Mouse (Mus musculus): ENCODE results near the gene Dtl. TPM values are rescaled to one million over a fixed set of nuclear protein-coding genes. Genes with fewer than 3 reads are reported as not detected.
A peak's percentile ranks its signal among the peaks of the same experiment; 100 is the strongest.

Dtl gene
- polyA plus RNA-seq, 1 experiment from 2014 or later: 78.7 TPM

- Histone ChIP-seq H3K9ac (peak overlapping the region; percentile 85), H3K27me3 (no peaks in the 10 kb centered on the region), H3K27ac (peak overlapping the region; percentile 95), H3K9me3 (no peaks in the 10 kb centered on the region), H3K36me3 (peaks cover 7% of the 10 kb centered on the region), H3K4me3 (peak overlapping the region; percentile 83), H3K4me2 (replicated peaks) (peak overlapping the region; percentile 63), H3K4me1 (peaks cover 28% of the 10 kb centered on the region)
- under 1% methylated on average over 52 of the region's 52 CpGs for WGBS
- 0 out of 2 replicates have a peak, but pooled peaks have one; percentile 9 for ATAC-seq (ENCODE audit: insufficient number of reproducible peaks, insufficient read depth, low FRiP score, low TSS enrichment)
Measured at GRCm38 (mm10) chr1:191574871-191575457, 380 bp downstream of the Dtl start.

- Histone ChIP-seq H3K27me3 (no peaks in the 10 kb centered on the region), H3K4me1 (peaks cover 28% of the 10 kb centered on the region), H3K36me3 (peaks cover 6% of the 10 kb centered on the region; the same call in 1 of the 2 replicates), H3K27ac (peak overlapping the region; percentile 95), H3K4me2 (replicated peaks) (peak overlapping the region; percentile 63), H3K4me3 (peak overlapping the region; percentile 83), H3K9ac (peak overlapping the region; percentile 85), H3K9me3 (no peaks in the 10 kb centered on the region)
- 2% methylated on average over 13 of the region's 13 CpGs for WGBS
- ATAC-seq (ENCODE audit: insufficient number of reproducible peaks, insufficient read depth, low FRiP score, low TSS enrichment): no peak
Measured at GRCm38 (mm10) chr1:191573906-191574639, 1.3 kb downstream of the Dtl start.

- no peak overlapping the region for H3K4me3 ChIP-seq
- peaks cover 8% of the 10 kb centered on the region; the same call in 1 of the 2 replicates for H3K4me1 ChIP-seq
- H3K27ac ChIP-seq: no peak overlapping the region
- H3K9ac ChIP-seq: no peak overlapping the region
- peaks cover 24% of the 10 kb centered on the region for H3K36me3 ChIP-seq
- WGBS: 92% methylated on average over 3 of the region's 3 CpGs
- no peak for ATAC-seq (ENCODE audit: insufficient number of reproducible peaks, insufficient read depth, low FRiP score, low TSS enrichment)
- no peak overlapping the region for H3K4me2 ChIP-seq (replicated peaks)
- H3K27me3 ChIP-seq: no peaks in the 10 kb centered on the region
- H3K9me3 ChIP-seq: no peaks in the 10 kb centered on the region
Measured at GRCm38 (mm10) chr1:191570415-191570814, 4.9 kb downstream of the Dtl start.

- Histone ChIP-seq H3K27ac (no peak overlapping the region), H3K4me1 (peaks cover 8% of the 10 kb centered on the region; the same call in 1 of the 2 replicates), H3K4me2 (replicated peaks) (no peak overlapping the region), H3K36me3 (peaks cover 24% of the 10 kb centered on the region), H3K9ac (no peak overlapping the region), H3K9me3 (no peaks in the 10 kb centered on the region), H3K4me3 (no peak overlapping the region), H3K27me3 (no peaks in the 10 kb centered on the region)
- 97% methylated on average over 2 of the region's 2 CpGs for WGBS
- ATAC-seq (ENCODE audit: insufficient number of reproducible peaks, insufficient read depth, low FRiP score, low TSS enrichment): no peak
Measured at GRCm38 (mm10) chr1:191569625-191570024, 5.7 kb downstream of the Dtl start.

GRCm38 (mm10) chr1:191567859-191568258 lies 7.5 kb downstream of the Dtl start:
- H3K27ac ChIP-seq: no peak overlapping the region
- H3K4me3 ChIP-seq: no peak overlapping the region
- no peak for ATAC-seq (ENCODE audit: insufficient number of reproducible peaks, insufficient read depth, low FRiP score, low TSS enrichment)
- no peaks in the 10 kb centered on the region for H3K9me3 ChIP-seq
- no peak overlapping the region for H3K4me2 ChIP-seq (replicated peaks)
- peaks cover 24% of the 10 kb centered on the region for H3K36me3 ChIP-seq
- peaks cover 4% of the 10 kb centered on the region; the same call in 1 of the 2 replicates for H3K4me1 ChIP-seq
- no peak overlapping the region for H3K9ac ChIP-seq
- H3K27me3 ChIP-seq: no peaks in the 10 kb centered on the region
- WGBS: 74% methylated on average over 1 of the region's 1 CpGs

- no peaks in the 10 kb centered on the region for H3K9me3 ChIP-seq
- H3K4me1 ChIP-seq: no peaks in the 10 kb centered on the region
- H3K4me2 ChIP-seq (replicated peaks): no peak overlapping the region
- no peaks in the 10 kb centered on the region for H3K27me3 ChIP-seq
- no peak overlapping the region for H3K4me3 ChIP-seq
- H3K27ac ChIP-seq: no peak overlapping the region
- H3K9ac ChIP-seq: no peak overlapping the region
- peaks cover 29% of the 10 kb centered on the region for H3K36me3 ChIP-seq
- 67% methylated on average over 6 of the region's 6 CpGs for WGBS
- no peak for ATAC-seq (ENCODE audit: insufficient number of reproducible peaks, insufficient read depth, low FRiP score, low TSS enrichment)
Measured at GRCm38 (mm10) chr1:191562823-191563365, 12.4 kb downstream of the Dtl start.

GRCm38 (mm10) chr1:191559779-191560178 lies 15.6 kb downstream of the Dtl start:
- no peak overlapping the region for H3K27ac ChIP-seq
- H3K27me3 ChIP-seq: no peaks in the 10 kb centered on the region
- H3K9ac ChIP-seq: no peak overlapping the region
- no peak for ATAC-seq (ENCODE audit: insufficient number of reproducible peaks, insufficient read depth, low FRiP score, low TSS enrichment)
- WGBS: 85% methylated on average over 5 of the region's 5 CpGs
- H3K4me3 ChIP-seq: no peak overlapping the region
- H3K36me3 ChIP-seq: peaks cover 33% of the 10 kb centered on the region
- H3K4me1 ChIP-seq: no peaks in the 10 kb centered on the region
- no peak overlapping the region for H3K4me2 ChIP-seq (replicated peaks)
- no peaks in the 10 kb centered on the region for H3K9me3 ChIP-seq

GRCm38 (mm10) chr1:191557109-191557508 lies 18.2 kb downstream of the Dtl start:
- Histone ChIP-seq H3K4me3 (no peak overlapping the region), H3K4me2 (replicated peaks) (no peak overlapping the region), H3K27me3 (no peaks in the 10 kb centered on the region), H3K36me3 (peaks cover 45% of the 10 kb centered on the region), H3K9ac (no peak overlapping the region), H3K27ac (no peak overlapping the region), H3K4me1 (no peaks in the 10 kb centered on the region), H3K9me3 (no peaks in the 10 kb centered on the region)
- ATAC-seq (ENCODE audit: insufficient number of reproducible peaks, insufficient read depth, low FRiP score, low TSS enrichment): no peak
- 75% methylated on average over 8 of the region's 8 CpGs for WGBS

GRCm38 (mm10) chr1:191550786-191551185 lies 24.6 kb downstream of the Dtl start:
- no peak for ATAC-seq (ENCODE audit: insufficient number of reproducible peaks, insufficient read depth, low FRiP score, low TSS enrichment)
- H3K9ac ChIP-seq: no peak overlapping the region
- 78% methylated on average over 4 of the region's 4 CpGs for WGBS
- peaks cover 55% of the 10 kb centered on the region for H3K36me3 ChIP-seq
- no peaks in the 10 kb centered on the region for H3K9me3 ChIP-seq
- H3K27me3 ChIP-seq: no peaks in the 10 kb centered on the region
- H3K4me2 ChIP-seq (replicated peaks): no peak overlapping the region
- no peak overlapping the region for H3K4me3 ChIP-seq
- H3K4me1 ChIP-seq: no peaks in the 10 kb centered on the region
- H3K27ac ChIP-seq: no peak overlapping the region

GRCm38 (mm10) chr1:191543747-191544146 lies 31.6 kb downstream of the Dtl start:
- no peaks in the 10 kb centered on the region for H3K4me1 ChIP-seq
- no peak overlapping the region for H3K4me2 ChIP-seq (replicated peaks)
- peaks cover 79% of the 10 kb centered on the region for H3K36me3 ChIP-seq
- 86% methylated on average over 3 of the region's 3 CpGs for WGBS
- no peak overlapping the region for H3K9ac ChIP-seq
- no peaks in the 10 kb centered on the region for H3K27me3 ChIP-seq
- H3K4me3 ChIP-seq: no peak overlapping the region
- H3K9me3 ChIP-seq: no peaks in the 10 kb centered on the region
- no peak overlapping the region for H3K27ac ChIP-seq
- ATAC-seq (ENCODE audit: insufficient number of reproducible peaks, insufficient read depth, low FRiP score, low TSS enrichment): no peak

- Histone ChIP-seq H3K9me3 (no peaks in the 10 kb centered on the region), H3K9ac (no peak overlapping the region), H3K36me3 (peaks cover 70% of the 10 kb centered on the region), H3K4me3 (no peak overlapping the region), H3K4me1 (no peaks in the 10 kb centered on the region; the same call in 1 of the 2 replicates), H3K27ac (no peak overlapping the region), H3K27me3 (no peaks in the 10 kb centered on the region), H3K4me2 (replicated peaks) (no peak overlapping the region)
- no peak for ATAC-seq (ENCODE audit: insufficient number of reproducible peaks, insufficient read depth, low FRiP score, low TSS enrichment)
- 87% methylated on average over 4 of the region's 4 CpGs for WGBS
Measured at GRCm38 (mm10) chr1:191541619-191542018, 33.7 kb downstream of the Dtl start.

- H3K27ac ChIP-seq: no peak overlapping the region
- no peak overlapping the region for H3K4me3 ChIP-seq
- no peak for ATAC-seq (ENCODE audit: insufficient number of reproducible peaks, insufficient read depth, low FRiP score, low TSS enrichment)
- 90% methylated on average over 9 of the region's 9 CpGs for WGBS
- no peak overlapping the region for H3K4me2 ChIP-seq (replicated peaks)
- peaks cover 67% of the 10 kb centered on the region for H3K36me3 ChIP-seq
- no peak overlapping the region for H3K9ac ChIP-seq
- no peaks in the 10 kb centered on the region for H3K27me3 ChIP-seq
- no peaks in the 10 kb centered on the region; the same call in 1 of the 2 replicates for H3K4me1 ChIP-seq
- H3K9me3 ChIP-seq: no peaks in the 10 kb centered on the region
Measured at GRCm38 (mm10) chr1:191541014-191541413, 34.3 kb downstream of the Dtl start.
